Mouse (Mus musculus) E14TG2a.4 (cell line): ENCODE results near the gene Fam117b.

Source experiments
- H3K27me3 ChIP-seq: 2 replicates; pipeline ENCODE4 v1.6.1; 2014; ENCODE audit warnings: low read length, control low read depth; ENCODE audit not compliant: insufficient read depth
- H3K36me3 ChIP-seq: 2 replicates; pipeline ENCODE4 v1.6.1; 2014; ENCODE audit warnings: low read length, control low read depth; ENCODE audit not compliant: insufficient read depth
- H3K4me1 ChIP-seq: replicated peaks from 2 replicates; pipeline ENCODE4 v1.6.1; 2014; ENCODE audit warnings: low read depth, low read length, control low read depth
- H3K4me3 ChIP-seq: replicated peaks from 2 replicates; pipeline ENCODE4 v1.5.1; 2014; ENCODE audit warnings: mild to moderate bottlenecking, low read length
- H3K9me3 ChIP-seq: 2 replicates; pipeline ENCODE4 v1.6.1; 2014; ENCODE audit warnings: low read length, control low read depth
- CTCF ChIP-seq: conservative IDR thresholded peaks from 2 replicates; pipeline ENCODE4 v1.5.1; 2014; ENCODE audit warnings: low read length
- NANOG ChIP-seq: IDR thresholded peaks from 2 replicates; pipeline ENCODE4 v1.6.1; 2014; ENCODE audit warnings: borderline replicate concordance, low read length, mixed read lengths
- POU5F1 ChIP-seq: IDR thresholded peaks from 2 replicates; pipeline ENCODE4 v1.6.1; 2014; ENCODE audit warnings: low read length, borderline replicate concordance

The Fam117b gene

GRCm38 (mm10) chr1:59967291-59967690, 54.5 kb downstream of the Fam117b start:
- H3K9me3 ChIP-seq: no peaks in the 10 kb centered on the region
- TF ChIP-seq CTCF (no peak), POU5F1 (no peak), NANOG (no peak)
- peaks cover 29% of the 10 kb centered on the region for H3K4me1 ChIP-seq
- peaks cover 55% of the 10 kb centered on the region for H3K36me3 ChIP-seq
- H3K27me3 ChIP-seq: no peaks in the 10 kb centered on the region
- no peak overlapping the region for H3K4me3 ChIP-seq

- Histone ChIP-seq H3K9me3 (peaks cover 26% of the 10 kb centered on the region), H3K36me3 (peaks cover 74% of the 10 kb centered on the region), H3K4me1 (no peaks in the 10 kb centered on the region), H3K4me3 (no peak overlapping the region), H3K27me3 (no peaks in the 10 kb centered on the region)
- TF ChIP-seq NANOG (no peak), POU5F1 (no peak)
Measured at GRCm38 (mm10) chr1:59986626-59987025, 73.8 kb downstream of the Fam117b start.

- no peak for TF ChIP-seq POU5F1
- no peak for TF ChIP-seq CTCF
- TF ChIP-seq NANOG: no peak
- Histone ChIP-seq H3K36me3 (peaks cover 65% of the 10 kb centered on the region), H3K9me3 (peaks cover 26% of the 10 kb centered on the region), H3K27me3 (no peaks in the 10 kb centered on the region), H3K4me1 (no peaks in the 10 kb centered on the region), H3K4me3 (no peak overlapping the region)
Measured at GRCm38 (mm10) chr1:59987399-59988040, 74.7 kb downstream of the Fam117b start.

- H3K36me3 ChIP-seq: 0 out of 2 replicates have a peak, but pooled peaks cover 4% of the 10 kb centered on the region
- no peaks in the 10 kb centered on the region; the same call in 1 of the 2 replicates for H3K27me3 ChIP-seq
- peak; percentile 37 for TF ChIP-seq CTCF
- TF ChIP-seq NANOG: no peak
- peaks cover 4% of the 10 kb centered on the region for H3K4me1 ChIP-seq
- H3K4me3 ChIP-seq: no peak overlapping the region
- H3K9me3 ChIP-seq: no peaks in the 10 kb centered on the region
Measured at GRCm38 (mm10) chr1:59995646-59996045, 82.8 kb downstream of the Fam117b start.

GRCm38 (mm10) chr1:59997352-59997751, 84.5 kb downstream of the Fam117b start:
- no peaks in the 10 kb centered on the region for H3K9me3 ChIP-seq

GRCm38 (mm10) chr1:60000319-60000718, 87.5 kb downstream of the Fam117b start:
- Histone ChIP-seq H3K9me3 (no peaks in the 10 kb centered on the region), H3K4me1 (peaks cover 4% of the 10 kb centered on the region), H3K4me3 (no peak overlapping the region), H3K36me3 (no peaks in the 10 kb centered on the region), H3K27me3 (no peaks in the 10 kb centered on the region; the same call in 1 of the 2 replicates)
- TF ChIP-seq CTCF (peak; percentile 9; the same call in 1 of the 2 replicates), NANOG (no peak)

More at GRCm38 (mm10) chr1:59997352-59997751, 84.5 kb downstream of the Fam117b start:
- H3K4me1 ChIP-seq: peaks cover 4% of the 10 kb centered on the region
- no peak for TF ChIP-seq POU5F1
- no peak for TF ChIP-seq CTCF
- TF ChIP-seq NANOG: no peak
- H3K36me3 ChIP-seq: no peaks in the 10 kb centered on the region
- H3K27me3 ChIP-seq: no peaks in the 10 kb centered on the region; the same call in 1 of the 2 replicates
- H3K4me3 ChIP-seq: no peak overlapping the region

GRCm38 (mm10) chr1:60007337-60007736, 94.5 kb downstream of the Fam117b start:
- H3K36me3 ChIP-seq: no peaks in the 10 kb centered on the region
- H3K27me3 ChIP-seq: no peaks in the 10 kb centered on the region
- TF ChIP-seq NANOG (no peak), POU5F1 (no peak), CTCF (no peak)
- H3K4me3 ChIP-seq: peak overlapping the region; percentile 29; the same call in 1 of the 2 replicates
- no peaks in the 10 kb centered on the region for H3K9me3 ChIP-seq
- H3K4me1 ChIP-seq: peaks cover 15% of the 10 kb centered on the region

GRCm38 (mm10) chr1:60008743-60009142, 95.9 kb downstream of the Fam117b start:
- TF ChIP-seq CTCF (no peak), NANOG (no peak), POU5F1 (no peak)
- H3K27me3 ChIP-seq: no peaks in the 10 kb centered on the region
- peaks cover 15% of the 10 kb centered on the region for H3K4me1 ChIP-seq
- H3K36me3 ChIP-seq: no peaks in the 10 kb centered on the region
- H3K9me3 ChIP-seq: no peaks in the 10 kb centered on the region
- H3K4me3 ChIP-seq: no peak overlapping the region

GRCm38 (mm10) chr1:60013779-60014178, 101.0 kb downstream of the Fam117b start:
- peaks cover 11% of the 10 kb centered on the region; the same call in 1 of the 2 replicates for H3K4me1 ChIP-seq
- H3K4me3 ChIP-seq: no peak overlapping the region
- TF ChIP-seq CTCF (no peak), NANOG (no peak), POU5F1 (no peak)
- H3K27me3 ChIP-seq: no peaks in the 10 kb centered on the region
- H3K9me3 ChIP-seq: no peaks in the 10 kb centered on the region
- no peaks in the 10 kb centered on the region for H3K36me3 ChIP-seq
